In the genomic region with DNA sequence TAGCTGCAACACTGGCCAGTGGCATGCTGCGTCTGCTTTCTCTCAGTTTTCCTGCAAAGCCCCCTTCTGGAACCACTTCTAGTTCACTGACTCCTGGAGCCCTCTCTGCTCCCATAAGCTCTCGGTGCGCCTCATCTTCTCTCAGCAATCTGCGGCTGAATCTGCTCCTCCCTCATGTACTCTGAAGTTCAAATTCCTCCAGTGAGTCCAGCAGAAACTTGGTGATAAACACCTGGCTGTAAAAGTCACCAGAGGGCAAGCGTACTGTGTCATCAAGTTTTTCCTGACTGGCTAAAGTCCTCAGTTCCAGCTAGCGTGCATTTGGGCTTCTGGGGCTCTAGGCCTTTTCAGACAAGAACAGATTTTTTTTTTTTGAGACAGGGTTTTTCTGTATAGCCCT, we compare ENCODE assay signal across 35 mouse cellular contexts. TPM values are rescaled to one million over a fixed set of nuclear protein-coding genes. Genes with fewer than 3 reads are reported as not detected.
DNase-seq lines count a peak whose midpoint lies in the region; ATAC-seq and TF ChIP-seq lines count a peak whose summit lies in the region.
"Had no signal": no experiment of that assay in that cellular context is flagged by ENCODE, and none has a peak within 500 bp of the region (broad histone marks: within the 10 kb centered on the region; RNA-seq: fewer than 3 reads in every experiment).

No protein-coding gene starts in this region.

- ATAC-seq in liver, postnatal 0 days, result peak; percentile 63
- no peak for ATAC-seq in liver, embryonic 11.5 days (replicated peaks; ENCODE audit: low FRiP score)
- ATAC-seq: forebrain, embryonic 14.5 days; inflammation-experienced regulatory T-cells, adult 6 months; midbrain, embryonic 15.5 days had no signal

- H3K9me3 ChIP-seq in liver, postnatal 0 days (ENCODE audit: low read length), result no peaks in the 10 kb centered on the region
- H3K9me3 ChIP-seq in liver, embryonic 11.5 days (ENCODE audit: control insufficient read depth, low read length), result no peaks in the 10 kb centered on the region
- H3K9me3 ChIP-seq: embryonic facial prominence, embryonic 12.5 days; heart, embryonic 13.5 days; hindbrain, embryonic 10.5 days; hindbrain, embryonic 15.5 days; limb, embryonic 13.5 days; lung, embryonic 15.5 days; midbrain, embryonic 10.5 days; midbrain, embryonic 15.5 days had no signal

- TF ChIP-seq EP300 in liver, postnatal 0 days (IDR thresholded peaks at IDR 0.05; ENCODE audit: low read depth), result no peak

- 56% methylated on average over 6 of the region's 6 CpGs for WGBS in liver, postnatal 0 days (ENCODE audit: insufficient replicate concordance)
- 60% methylated on average over 6 of the region's 6 CpGs for WGBS in liver, embryonic 11.5 days

- TF ChIP-seq CTCF in liver, postnatal 0 days (IDR thresholded peaks at IDR 0.05; ENCODE audit: low read depth), result no peak

- H3K4me3 ChIP-seq in liver, postnatal 0 days (ENCODE audit: low read depth, low read length), result no peak overlapping the region
- no peak overlapping the region for H3K4me3 ChIP-seq in liver, embryonic 11.5 days (ENCODE audit: low read depth, low read length)
- H3K4me3 ChIP-seq: embryonic facial prominence, embryonic 12.5 days; gastrocnemius, adult 2 months; heart, embryonic 13.5 days; hindbrain, embryonic 10.5 days; hindbrain, embryonic 15.5 days; limb, embryonic 13.5 days; lung, embryonic 15.5 days; midbrain, embryonic 10.5 days; midbrain, embryonic 15.5 days had no signal

- H3K4me2 ChIP-seq in liver, postnatal 0 days (ENCODE audit: low read depth, low read length), result no peak overlapping the region
- no peak overlapping the region for H3K4me2 ChIP-seq in liver, embryonic 11.5 days
- H3K4me2 ChIP-seq: embryonic facial prominence, embryonic 12.5 days; heart, embryonic 13.5 days; hindbrain, embryonic 15.5 days; limb, embryonic 13.5 days; lung, embryonic 15.5 days; midbrain, embryonic 15.5 days had no signal

- DNase-seq in liver, postnatal 0 days, result no peak
- no peak for DNase-seq in liver, embryonic 11.5 days (ENCODE audit: low spot score)
- peak; percentile 79 for DNase-seq in kidney, adult 9 months
- peak; percentile 54 to 74 for DNase-seq in kidney, postnatal 36 days
- no peak for DNase-seq in layer of hippocampus, adult 11-12 months (ENCODE audit: low spot score)
- no peak for DNase-seq in adrenal gland, postnatal 25 days
- DNase-seq in adipocyte (ENCODE audit: low spot score), result no peak
- DNase-seq: adrenal gland, adult 2 months; B cell, adult 2 months; cerebellum, adult 11 months; cerebellum, adult 9-10 months; cerebellum, postnatal 36 days; gastrocnemius, adult 2 months; gastrocnemius, postnatal 36 days; heart, adult 18-20 months; heart, postnatal 10 days; right cerebral cortex, postnatal 25 days; spleen, adult 18-20 months; thymus, postnatal 14 days had no signal

- H3K36me3 ChIP-seq in liver, postnatal 0 days (replicated peaks; ENCODE audit: insufficient read depth, low read length), result no peaks in the 10 kb centered on the region
- H3K36me3 ChIP-seq in liver, embryonic 11.5 days (ENCODE audit: control insufficient read depth, insufficient read depth, low read length), result no peaks in the 10 kb centered on the region
- H3K36me3 ChIP-seq: embryonic facial prominence, embryonic 12.5 days; heart, embryonic 13.5 days; hindbrain, embryonic 10.5 days; hindbrain, embryonic 15.5 days; limb, embryonic 13.5 days; lung, embryonic 15.5 days; midbrain, embryonic 10.5 days; midbrain, embryonic 15.5 days had no signal

- no peaks in the 10 kb centered on the region for H3K27me3 ChIP-seq in liver, postnatal 0 days (ENCODE audit: insufficient read depth, low read length)
- no peaks in the 10 kb centered on the region for H3K27me3 ChIP-seq in liver, embryonic 11.5 days (replicated peaks; ENCODE audit: control insufficient read depth, insufficient read depth, low read length)
- H3K27me3 ChIP-seq: embryonic facial prominence, embryonic 12.5 days; heart, embryonic 13.5 days; hindbrain, embryonic 15.5 days; limb, embryonic 13.5 days; lung, embryonic 15.5 days; midbrain, embryonic 15.5 days had no signal

- H3K4me1 ChIP-seq in liver, postnatal 0 days (ENCODE audit: insufficient read depth), result 0 out of 2 replicates have a peak, but pooled peaks cover 3% of the 10 kb centered on the region
- no peaks in the 10 kb centered on the region for H3K4me1 ChIP-seq in liver, embryonic 11.5 days (replicated peaks; ENCODE audit: control insufficient read depth, insufficient read depth, low read length)
- H3K4me1 ChIP-seq: embryonic facial prominence, embryonic 12.5 days; heart, embryonic 13.5 days; hindbrain, embryonic 15.5 days; limb, embryonic 13.5 days; lung, embryonic 15.5 days; midbrain, embryonic 10.5 days; midbrain, embryonic 15.5 days had no signal

- no peak overlapping the region for H3K27ac ChIP-seq in liver, postnatal 0 days (ENCODE audit: low read depth)
- no peak overlapping the region for H3K27ac ChIP-seq in liver, embryonic 11.5 days (ENCODE audit: low read depth, low read length)
- H3K27ac ChIP-seq: embryonic facial prominence, embryonic 12.5 days; gastrocnemius, adult 2 months; heart, embryonic 13.5 days; hindbrain, embryonic 10.5 days; hindbrain, embryonic 15.5 days; limb, embryonic 13.5 days; liver, embryonic 14.5 days; lung, embryonic 15.5 days; midbrain, embryonic 10.5 days; midbrain, embryonic 15.5 days had no signal

- no peak overlapping the region for H3K9ac ChIP-seq in liver, postnatal 0 days (replicated peaks)
- H3K9ac ChIP-seq in liver, embryonic 11.5 days (ENCODE audit: low read depth, low read length), result no peak overlapping the region
- H3K9ac ChIP-seq: embryonic facial prominence, embryonic 12.5 days; heart, embryonic 13.5 days; hindbrain, embryonic 15.5 days; limb, embryonic 13.5 days; liver, embryonic 14.5 days; lung, embryonic 15.5 days; midbrain, embryonic 15.5 days had no signal

RNA-seq across cellular contexts. Expression of gene Slc34a2, which starts 36.7 kb away (rescaled TPM):
- 0.35 and 0.54 TPM in 2 replicates for polyA plus RNA-seq in liver, postnatal 0 days (2015; fragmentation: Nextera tagmentation; extraction: Ambion mirVana)
- polyA plus RNA-seq in liver, embryonic 11.5 days (2014; fragmentation: Nextera tagmentation; extraction: Ambion mirVana), result 0.19 TPM in 1 of 2 replicates, not detected in the other
- not detected in 2 replicates for total RNA-seq in adrenal gland, postnatal 25 days (2021)
- total RNA-seq: gastrocnemius, adult 2 months; gastrocnemius, postnatal 36 days; heart, postnatal 10 days; layer of hippocampus, adult 8-10 months; layer of hippocampus, postnatal 25 days; left cerebral cortex, postnatal 36 days; megakaryocyte progenitor cell, adult 5-6 weeks had no signal
- polyA plus RNA-seq: adrenal gland, adult 2 months; forebrain, embryonic 14.5 days; heart, embryonic 13.5 days; hindbrain, embryonic 10.5 days; inflammation-experienced regulatory T-cells, adult 6 months; limb, embryonic 13.5 days; midbrain, embryonic 10.5 days; neural tube, embryonic 11.5 days had no signal

Comparison
In these comparisons a context has a peak if more than half of its experiments do, and no peak if none do; other contexts are left out.
1. DNase-seq: peak in kidney, adult 9 months (single experiment) and kidney, postnatal 36 days (2 of 2); none in liver, postnatal 0 days (single experiment), liver, embryonic 11.5 days (single experiment), layer of hippocampus, adult 11-12 months (single experiment), adrenal gland, postnatal 25 days (single experiment) and adipocyte (single experiment).